Mouse (Mus musculus) cerebellum, adult (tissue): Measurements from ENCODE around the gene Olfr1393.

Source experiments
- ATAC-seq: cut with Nextera tagmentation; 2 replicates; pipeline ENCODE4 v1.9.2; 2017; ENCODE audit warnings: mild to moderate bottlenecking, moderate library complexity, mixed read lengths; ENCODE audit not compliant: insufficient number of reproducible peaks, low FRiP score, low TSS enrichment

Olfr1393 gene

DNA sequence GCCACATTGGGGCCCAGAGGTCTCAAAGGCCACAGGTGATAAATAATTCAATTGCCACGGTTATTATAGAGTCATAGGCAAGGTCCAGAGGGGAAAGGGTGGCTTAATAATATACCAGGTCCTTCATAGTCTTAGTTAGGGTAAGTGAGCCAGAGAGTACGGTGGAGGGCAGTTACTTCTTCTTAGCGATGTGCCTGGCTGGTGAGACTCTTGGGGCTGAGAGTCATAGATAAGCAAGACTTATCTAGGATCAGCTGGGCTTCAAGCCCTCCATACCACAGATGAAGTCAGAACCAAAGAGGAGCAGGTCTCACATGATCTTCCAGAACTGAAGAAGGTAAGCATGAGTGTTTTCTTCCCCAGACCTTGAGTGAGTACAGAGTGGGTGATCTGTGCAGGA is at the start of gene Olfr1393:
Gene Olfr1393, plus strand, starts transcription at position 83 of the 400 bp plus-strand sequence.
- no peak for ATAC-seq

DNA sequence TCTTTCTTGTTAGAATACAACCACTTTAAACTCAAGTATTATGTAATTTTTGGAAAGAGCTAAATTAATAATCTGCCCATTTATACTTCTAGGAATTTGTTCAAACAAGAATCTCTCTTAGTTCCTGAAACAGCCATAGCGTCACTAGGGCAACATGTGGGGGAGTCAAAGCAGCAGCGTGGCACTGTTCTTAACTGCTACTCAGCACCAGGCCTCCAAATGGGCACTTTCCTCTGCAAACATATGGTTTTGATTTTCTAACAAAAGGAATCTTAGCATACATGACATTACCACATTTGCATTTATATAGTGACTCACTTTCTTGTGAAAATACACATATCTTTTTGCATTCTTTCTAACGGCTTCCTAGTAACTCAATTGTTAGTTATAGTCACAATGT is 45.3 kb upstream of the Olfr1393 start:
- no peak for ATAC-seq

DNA sequence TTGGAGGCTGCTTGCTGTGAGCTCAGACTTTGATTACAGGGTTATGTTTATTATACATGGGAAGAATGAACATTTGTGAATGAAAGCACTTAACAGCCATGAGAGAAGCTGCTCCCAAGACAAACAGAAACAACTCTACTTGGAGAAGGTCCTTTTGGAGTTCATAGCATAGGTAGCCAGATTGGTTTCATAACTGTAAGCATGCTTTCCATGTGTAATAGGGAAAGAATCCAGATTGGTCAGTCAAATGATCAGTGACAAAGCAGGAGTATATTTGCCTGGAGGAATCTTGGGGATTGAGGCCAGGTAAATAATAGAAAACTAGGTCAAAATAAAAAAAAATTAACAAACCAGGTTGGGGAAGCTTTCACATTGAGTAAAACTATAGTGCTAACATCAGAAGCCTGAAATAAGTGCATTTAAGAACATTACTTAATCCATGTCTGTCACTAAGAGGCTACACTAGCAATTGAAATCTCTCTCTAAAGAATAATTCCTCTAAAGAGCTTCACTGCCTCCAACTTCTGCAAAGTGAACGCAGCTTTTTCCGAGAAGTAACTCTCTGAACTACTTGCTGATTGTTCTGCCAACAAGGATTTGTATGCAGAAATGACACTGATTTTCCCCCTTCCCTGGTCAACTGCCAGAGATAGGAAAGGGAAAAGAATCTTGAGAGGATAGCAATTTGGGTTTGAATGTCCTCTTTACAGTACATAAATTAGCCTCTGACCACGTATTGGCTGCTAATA is 42.5 kb upstream of the Olfr1393 start:
- ATAC-seq = no peak

DNA sequence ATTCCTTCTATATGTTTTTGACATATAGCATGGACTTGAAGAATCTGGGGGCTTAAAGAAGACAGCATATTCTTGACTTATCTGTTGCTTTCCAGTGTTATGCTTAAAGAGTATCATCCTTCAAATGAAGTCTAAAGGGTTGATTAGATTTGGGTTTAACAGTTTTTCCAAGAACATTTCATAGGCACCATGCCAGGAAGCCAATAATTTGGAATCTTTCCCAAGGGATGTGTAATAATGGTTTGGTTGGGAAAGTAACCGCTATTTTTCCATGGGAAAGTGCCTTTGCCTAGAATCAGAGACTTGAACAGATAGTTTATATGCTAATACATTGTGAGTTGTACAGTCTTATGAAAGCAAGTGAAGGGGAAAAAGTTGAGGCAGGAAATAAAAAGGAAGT is 41.2 kb upstream of the Olfr1393 start:
- no peak for ATAC-seq

DNA sequence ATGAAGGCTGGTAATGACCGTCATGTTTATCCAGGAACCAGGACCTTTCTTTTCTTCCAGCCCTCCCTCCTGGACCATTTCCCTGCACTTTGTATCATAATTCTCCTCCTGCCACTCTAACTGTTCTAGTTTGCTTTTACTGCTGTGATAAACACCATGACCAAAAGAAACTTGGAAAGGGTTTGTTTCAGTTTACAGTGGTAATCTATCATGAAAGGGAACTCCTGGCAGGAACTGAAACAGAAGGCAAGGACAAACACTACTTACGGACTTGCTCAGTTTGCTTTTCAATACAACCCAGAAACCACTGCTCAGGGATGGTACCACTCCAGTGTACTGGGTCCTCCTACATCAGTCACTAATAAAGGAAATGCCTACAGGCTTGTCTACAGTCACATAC is 40.6 kb upstream of the Olfr1393 start:
- no peak for ATAC-seq

DNA sequence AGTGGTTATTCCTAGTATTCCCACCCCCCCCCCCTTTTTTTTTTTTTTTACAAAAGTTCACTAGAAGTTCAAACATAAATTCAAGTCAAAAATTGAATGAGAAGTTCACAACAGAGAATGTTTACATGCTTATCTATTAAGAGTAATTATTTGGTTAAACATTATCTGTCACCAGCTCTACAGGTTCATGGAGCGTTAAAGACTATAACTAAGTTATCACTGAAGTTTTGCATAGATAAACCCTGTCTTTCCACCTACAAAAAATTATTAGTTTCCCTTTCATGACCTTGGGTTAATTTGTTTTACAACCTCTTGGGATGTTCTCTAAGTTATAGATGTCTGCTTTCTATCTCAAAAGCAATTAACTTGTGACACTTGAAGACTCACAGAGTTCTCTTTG is 37.8 kb upstream of the Olfr1393 start:
- no peak for ATAC-seq

DNA sequence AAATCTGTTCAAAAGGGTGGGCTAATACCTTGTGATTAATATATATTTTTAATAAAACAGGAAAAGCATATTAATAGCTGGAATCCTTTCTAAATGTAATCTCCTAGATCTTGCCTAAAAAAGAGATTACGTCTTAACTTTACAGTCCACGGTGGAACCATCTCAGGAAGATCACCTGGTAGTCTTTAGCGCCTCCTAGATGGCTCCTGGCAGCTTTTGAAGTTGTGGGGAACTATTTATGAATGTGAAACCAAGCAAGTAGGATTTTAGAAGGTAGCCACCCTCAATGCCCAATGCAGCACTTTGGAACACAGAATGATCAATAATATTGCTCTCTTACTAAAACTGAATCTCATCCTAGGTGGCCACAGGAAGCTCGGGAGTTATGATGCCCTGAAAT is 37.2 kb upstream of the Olfr1393 start:
- no peak for ATAC-seq

DNA sequence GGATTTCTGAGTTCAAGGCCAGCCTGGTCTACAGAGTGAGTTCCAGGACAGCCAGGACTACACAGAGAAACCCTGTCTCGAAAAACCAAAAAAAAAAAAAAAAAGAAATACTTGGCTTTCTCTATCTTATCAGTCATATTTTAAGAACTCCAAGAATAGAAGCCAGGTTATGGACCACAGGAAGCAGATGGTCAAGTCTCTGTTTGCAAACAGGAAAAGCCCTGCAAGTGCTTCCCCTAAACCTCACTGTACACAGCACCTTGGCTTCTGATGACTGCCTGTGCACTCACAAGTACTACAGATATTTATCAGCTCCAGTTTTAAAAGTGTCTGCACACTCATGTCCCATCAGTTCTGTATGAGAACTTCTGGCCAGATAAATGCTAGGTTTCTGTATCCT is 36.6 kb upstream of the Olfr1393 start:
- no peak for ATAC-seq

DNA sequence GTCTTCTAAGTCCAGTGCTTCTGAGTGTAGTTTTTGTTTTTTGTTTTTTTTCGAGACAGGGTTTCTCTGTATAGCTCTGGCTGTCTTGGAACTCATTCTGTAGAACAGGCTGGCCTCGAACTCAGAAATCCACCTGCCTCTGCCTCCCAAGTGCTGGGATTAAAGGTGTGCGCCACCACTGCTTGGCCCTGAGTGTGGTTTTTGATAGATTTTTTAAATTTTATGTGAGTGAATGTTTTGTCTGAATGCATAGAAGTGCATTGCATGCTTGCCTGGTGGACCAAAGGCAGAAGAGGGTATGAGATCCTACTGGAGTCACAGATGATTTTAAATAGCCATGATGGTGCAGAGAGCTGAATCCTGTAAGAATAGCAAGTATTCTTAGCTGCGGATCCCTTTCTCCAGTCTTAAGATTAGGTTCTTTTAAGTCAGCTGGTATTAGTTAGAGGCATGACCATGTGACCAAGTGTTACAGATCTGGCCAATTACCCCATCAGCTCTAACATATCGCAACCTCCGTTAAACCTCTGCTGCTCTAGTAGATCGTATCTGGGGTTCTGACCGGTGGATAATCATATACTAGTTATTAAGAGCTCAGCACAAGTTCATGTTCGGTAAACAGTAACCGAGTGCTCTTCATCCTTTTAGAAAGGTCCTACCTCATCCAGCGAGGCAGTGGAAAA is 35.0 kb upstream of the Olfr1393 start:
- ATAC-seq = no peak

DNA sequence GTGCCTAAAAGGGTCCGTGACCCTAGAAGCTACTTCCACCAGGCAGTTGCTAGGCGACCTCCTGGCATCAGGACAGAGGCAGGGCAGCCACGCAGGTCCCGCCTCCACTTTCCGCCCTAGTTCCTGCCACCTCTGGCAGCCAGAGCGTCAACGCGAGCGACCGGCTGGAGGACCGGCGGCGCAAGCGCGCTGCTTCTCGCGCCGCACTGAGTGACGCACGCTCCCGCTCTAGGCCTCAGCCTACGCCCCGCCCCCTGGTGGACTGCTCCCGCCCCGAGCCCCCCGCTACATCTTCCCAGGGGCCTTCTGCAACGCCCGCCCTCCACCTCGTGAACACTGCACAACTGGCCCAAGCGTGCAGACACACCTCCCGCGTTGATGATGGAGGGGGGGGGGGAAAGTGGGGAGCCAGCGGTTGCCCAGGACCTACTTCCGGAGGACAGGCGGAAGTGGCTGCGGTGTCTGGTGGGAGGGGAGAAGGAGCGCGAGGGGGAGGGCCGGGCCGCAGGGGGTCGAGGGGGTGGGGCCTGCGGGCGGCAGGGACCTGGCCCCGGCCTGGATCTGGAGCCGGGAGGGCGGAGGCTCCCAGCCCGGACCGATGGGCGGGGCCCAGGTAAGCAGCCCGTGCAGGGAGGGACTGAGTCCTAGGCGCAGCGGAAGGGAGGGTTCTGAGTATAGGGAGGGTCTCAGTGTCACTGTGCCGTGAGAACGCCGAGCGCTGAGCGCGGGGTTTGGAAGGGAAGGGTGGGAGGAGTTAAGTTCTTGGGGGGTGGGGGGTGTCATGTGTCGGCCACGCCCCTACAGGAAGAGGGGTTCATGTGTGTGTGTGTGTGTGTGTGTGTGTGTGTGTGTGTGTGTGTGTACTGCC is 34.1 kb upstream of the Olfr1393 start, which contains the start of gene Mgat1:
Gene Mgat1, plus strand, starts transcription at position 465 of the 868 bp plus-strand sequence.
- ATAC-seq = peak; percentile 90

DNA sequence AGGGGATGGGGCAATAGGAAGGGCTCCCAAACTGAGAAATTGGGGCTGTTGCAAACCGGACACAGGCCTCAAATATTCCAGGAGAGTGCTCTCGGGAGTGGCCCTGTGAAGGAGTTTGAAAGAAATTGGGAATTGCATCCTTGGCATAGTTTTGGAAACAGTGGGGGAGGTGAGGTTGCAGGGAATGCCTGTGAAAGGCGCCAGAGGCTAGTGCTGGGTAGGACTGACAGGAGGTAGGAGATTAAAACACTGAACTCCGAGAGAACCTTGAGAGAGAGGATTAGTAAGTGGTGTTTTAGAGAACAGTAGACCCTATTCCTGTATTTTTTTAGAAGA is 33.5 kb upstream of the Olfr1393 start:
- 0 out of 2 replicates have a peak, but pooled peaks have one; percentile 17 for ATAC-seq

DNA sequence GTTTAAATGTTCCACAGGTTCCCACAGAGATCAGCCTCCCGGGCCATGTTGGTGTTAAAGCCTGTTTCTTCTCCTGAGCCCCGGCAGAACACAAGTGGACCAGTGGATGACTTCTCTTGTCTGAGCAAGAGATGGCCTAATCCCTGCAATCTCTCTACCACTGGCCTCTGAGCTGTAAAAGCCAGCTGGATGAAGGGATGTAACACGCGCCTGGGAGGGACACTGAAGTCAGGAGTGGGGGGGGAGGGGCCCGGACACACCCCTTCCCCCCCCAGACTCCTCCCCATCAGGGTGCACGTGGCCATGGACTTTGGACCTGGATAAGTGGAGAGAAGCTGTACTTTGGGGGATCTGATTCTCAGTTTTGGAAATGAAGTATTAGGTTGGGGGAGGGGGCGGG is 32.9 kb upstream of the Olfr1393 start:
- ATAC-seq = no peak

DNA sequence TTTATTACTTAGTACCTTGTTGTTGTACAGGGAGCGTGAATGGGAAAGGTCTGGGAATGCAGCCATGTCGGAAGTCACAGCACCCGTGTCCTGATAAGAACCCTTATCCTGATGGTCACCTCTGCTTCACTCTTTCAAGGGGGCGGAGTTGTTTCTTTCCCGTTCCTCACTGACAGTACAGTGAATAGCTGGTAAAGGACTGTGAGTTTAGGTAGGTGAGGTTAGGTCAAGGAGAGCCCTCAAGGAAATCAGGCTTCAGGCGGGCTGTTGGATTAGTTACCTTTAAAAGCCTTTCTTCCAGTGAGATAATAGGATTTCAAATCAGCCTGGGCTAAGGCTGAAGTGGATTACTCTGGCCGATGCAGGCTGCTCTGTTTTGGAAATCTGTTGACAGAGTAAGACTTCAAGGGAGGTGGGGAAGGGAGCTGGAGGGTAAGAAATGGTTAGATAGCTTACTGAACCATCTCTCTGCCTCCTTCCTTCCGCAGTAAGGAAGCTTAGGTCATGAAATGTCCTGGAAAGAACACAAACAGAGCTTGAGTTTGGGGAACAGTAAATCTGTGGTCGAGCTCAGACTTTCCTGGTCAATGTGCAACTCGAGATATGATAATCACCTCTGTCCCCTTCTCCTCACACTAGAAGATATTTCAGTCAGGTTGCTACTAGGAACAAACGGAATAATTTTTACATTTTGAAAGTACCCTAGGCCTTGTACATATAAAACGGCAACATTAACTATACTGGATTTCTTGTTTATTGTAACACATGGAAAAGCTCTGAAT is 32.3 kb upstream of the Olfr1393 start:
- no peak for ATAC-seq

DNA sequence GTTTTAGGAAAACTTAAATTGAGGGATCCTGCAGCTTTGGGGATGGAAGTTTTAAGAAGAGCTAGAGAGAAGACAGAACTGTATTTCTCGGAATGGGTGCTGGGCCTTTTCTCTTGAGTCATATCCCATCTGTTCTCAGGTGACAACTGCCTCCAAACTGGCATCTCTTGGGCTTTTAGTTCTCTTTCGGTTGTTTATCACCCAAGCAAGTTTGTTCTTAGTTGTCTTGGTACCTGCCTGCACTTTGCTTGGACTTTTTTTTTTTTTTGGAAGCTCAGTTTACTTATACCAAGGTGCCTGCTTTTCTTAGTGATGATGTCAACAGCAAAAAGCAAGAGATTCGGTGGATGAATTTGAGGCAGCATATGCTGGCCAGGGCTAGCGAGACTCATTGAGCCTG is 31.6 kb upstream of the Olfr1393 start:
- ATAC-seq = no peak

DNA sequence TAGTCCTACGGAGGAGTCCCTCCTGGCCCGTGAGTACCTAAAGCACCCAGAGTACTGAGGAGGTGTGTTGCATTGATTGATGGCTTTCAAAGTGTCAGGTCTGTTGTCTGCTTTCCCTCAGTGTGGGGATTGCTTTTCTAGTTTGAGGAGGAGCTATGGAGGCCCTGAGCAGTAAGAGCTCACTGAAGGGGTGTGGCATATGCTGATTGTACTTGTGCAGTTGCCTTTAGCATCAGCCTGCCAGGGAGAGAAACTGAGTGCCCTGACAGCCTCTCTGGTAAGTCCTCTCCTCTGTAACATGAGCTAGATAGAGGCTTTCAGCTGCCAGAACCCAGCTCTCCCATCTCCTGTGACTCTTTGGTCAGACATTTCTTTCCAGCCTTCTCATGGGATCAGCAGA is 30.8 kb upstream of the Olfr1393 start:
- ATAC-seq = no peak

DNA sequence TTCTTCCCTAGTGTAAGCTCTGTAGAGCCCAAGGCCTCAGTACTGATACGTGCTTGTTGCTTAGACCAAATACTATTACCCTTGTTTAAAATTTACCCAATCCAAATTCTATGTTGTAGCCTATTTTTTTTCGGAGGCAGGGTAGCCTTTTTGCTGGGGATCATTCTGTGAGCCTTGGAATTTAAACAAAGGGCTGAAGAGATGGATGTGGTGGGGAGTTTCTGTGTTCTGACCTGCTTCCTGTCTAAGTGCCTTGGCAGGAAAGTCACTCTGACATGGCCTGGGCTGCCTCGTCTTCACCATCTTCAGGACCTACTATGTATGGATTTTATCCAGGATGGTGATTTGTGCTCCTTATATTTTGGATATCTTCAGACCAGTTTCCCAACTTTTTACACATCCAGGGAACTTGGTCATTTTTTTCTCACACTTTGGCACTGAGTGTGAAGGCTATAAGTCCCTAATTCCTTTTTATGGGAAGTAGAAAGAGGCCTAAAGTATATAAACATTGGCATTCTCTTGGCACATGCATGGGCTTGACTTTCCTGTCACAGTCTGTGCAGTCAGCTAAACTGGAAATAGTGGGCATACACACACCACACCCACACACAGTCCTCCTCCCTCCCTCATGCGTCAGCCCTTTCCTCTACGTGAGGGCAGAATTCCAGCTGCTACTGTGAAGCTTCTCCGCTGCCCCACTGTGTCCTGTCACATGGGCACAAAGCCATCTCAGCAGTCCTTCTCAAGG is 29.7 kb upstream of the Olfr1393 start:
- no peak for ATAC-seq

DNA sequence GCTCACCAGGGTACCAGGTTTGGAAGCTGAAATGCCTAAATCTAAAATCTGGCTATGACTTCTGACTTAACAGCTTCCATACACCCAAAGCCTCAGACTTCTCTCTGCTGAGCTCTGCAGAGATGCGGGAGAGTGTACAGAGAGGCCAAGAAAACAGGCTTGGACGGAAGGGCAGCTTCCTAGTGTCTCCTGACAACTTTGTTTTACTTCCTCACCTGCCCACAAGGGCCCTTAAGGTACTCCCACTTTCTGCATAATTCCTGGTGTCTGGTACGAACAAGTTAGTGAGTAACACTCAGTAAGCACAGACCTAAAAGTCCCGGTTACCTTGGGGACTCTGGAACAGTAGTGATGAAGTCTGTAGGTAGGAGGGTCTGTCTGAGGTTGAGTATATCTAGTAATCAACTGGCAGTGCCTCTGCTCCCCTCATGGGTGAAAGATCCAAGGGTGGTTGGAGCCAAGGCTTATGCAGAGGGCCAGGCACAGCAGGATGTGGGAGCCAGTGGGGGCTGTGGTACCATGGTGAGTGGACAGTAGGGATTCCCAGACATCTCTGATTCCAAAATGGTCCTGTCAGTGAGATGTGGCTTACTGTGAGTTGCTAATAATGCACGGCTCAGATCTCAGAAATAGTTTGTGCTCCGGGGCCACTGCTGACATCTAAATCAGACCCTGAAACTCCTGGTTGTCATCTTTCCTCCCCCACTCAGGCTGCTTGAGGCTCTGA is 29.0 kb upstream of the Olfr1393 start:
- ATAC-seq = no peak

DNA sequence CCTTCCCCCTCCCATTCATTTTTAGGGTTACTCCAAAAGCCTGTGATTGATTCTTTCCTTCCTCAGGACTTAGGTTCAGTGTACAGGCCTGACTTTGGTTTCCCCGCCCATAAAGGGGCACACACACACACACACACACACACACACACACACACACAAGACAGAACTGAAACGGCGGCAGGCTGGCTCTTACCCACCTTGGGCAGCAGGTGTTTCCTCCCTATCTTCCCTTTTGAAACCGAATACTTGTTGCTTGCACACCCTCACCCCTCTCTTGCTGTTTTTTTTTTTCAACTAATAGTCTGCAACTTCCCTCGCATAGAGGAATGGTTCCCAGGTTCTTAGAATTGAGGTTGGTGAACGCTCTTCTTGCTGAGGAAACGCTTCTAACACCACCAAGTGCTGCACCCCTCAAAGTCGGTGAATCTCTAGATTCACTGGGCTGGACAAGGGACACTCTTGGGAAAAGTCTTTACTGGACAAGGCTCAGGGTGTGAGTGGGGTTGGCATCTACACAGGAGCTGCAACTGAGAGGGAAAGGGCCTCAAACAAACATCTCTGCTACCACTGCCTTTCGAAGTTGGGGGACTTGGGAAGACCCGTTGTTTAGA is 28.2 kb upstream of the Olfr1393 start:
- ATAC-seq = no peak
